Mouse (Mus musculus) embryonic facial prominence, embryonic 12.5 days (tissue): ENCODE results near the gene Arid5b. TPM values are rescaled to one million over a fixed set of nuclear protein-coding genes. Genes with fewer than 3 reads are reported as not detected.
"Not testable (repeated sequence)": the region's sequence is repeated elsewhere in the genome, so short reads cannot be mapped to it uniquely, and the experiment has no call there.

Experiments used
- ATAC-seq: fragments of 200-750 bp; cut with Nextera tagmentation; 2 replicates; pipeline ENCODE4 v1.8.0; 2017; ENCODE audit not compliant: insufficient number of reproducible peaks, insufficient read depth, low FRiP score, low TSS enrichment
- H3K27ac ChIP-seq: fragments of 300-500 bp; sonication (generic); 2 replicates; pipeline ENCODE4 v1.5.1; 2016; ENCODE audit warnings: mild to moderate bottlenecking
- H3K27me3 ChIP-seq: fragments of 300-500 bp; sonication (generic); 2 replicates; pipeline ENCODE4 v1.6.1; 2016; ENCODE audit warnings: mild to moderate bottlenecking, moderate library complexity
- H3K36me3 ChIP-seq: fragments of 300-500 bp; sonication (generic); 2 replicates; pipeline ENCODE4 v1.6.1; 2016; ENCODE audit warnings: mild to moderate bottlenecking
- H3K4me1 ChIP-seq: fragments of 300-500 bp; sonication (generic); 2 replicates; pipeline ENCODE4 v1.6.1; 2016
- H3K4me2 ChIP-seq: fragments of 300-500 bp; sonication (generic); replicated peaks from 2 replicates; pipeline ENCODE4 v1.6.1; 2016; ENCODE audit warnings: mild to moderate bottlenecking, moderate library complexity
- H3K4me3 ChIP-seq: fragments of 300-500 bp; sonication (generic); 2 replicates; pipeline ENCODE4 v1.5.1; 2016; ENCODE audit warnings: mild to moderate bottlenecking
- H3K9ac ChIP-seq: fragments of 300-500 bp; sonication (generic); 2 replicates; pipeline ENCODE4 v1.6.1; 2016; ENCODE audit warnings: mild to moderate bottlenecking, moderate library complexity
- H3K9me3 ChIP-seq: fragments of 300-500 bp; sonication (generic); 2 replicates; pipeline ENCODE4 v1.6.1; 2016; ENCODE audit warnings: mild to moderate bottlenecking, moderate library complexity
- WGBS: fragments of 180-500 bp; shearing (Covaris S2); methylation state at CpG from one replicate; pipeline ENCODE4 v1.1.7; 2016; 5-methylcytosine and 5-hydroxymethylcytosine counted together
- polyA plus RNA-seq: library from polyadenylated mRNA; unstranded; fragments of >200 nt; fragmentation: Nextera tagmentation; extraction: Ambion mirVana; gene quantifications from 2 replicates; pipeline ENCODE4 v1.2.1, GENCODE M21; 2016

The Arid5b gene
- polyA plus RNA-seq, 1 experiment from 2014 or later, result 50.9 TPM

DNA sequence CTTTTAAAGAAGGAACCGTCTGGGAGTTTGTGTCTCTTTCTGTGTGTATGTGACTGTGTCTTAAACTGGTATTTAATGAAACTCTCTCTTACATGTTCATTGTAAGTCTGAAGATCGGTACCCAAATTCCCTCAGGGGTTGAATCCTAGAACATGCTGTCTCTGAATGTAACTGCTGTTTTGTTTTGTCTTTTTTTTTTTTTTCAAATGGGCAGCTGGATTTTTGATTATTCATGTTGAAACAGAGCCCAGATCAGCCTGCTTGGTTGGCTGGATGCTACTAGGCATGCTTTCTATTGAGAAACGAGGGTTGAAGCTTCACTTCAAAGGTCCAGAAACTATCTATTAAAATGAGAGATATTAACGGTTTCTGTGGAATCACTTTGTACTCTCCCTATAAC lies 177.3 kb downstream of the Arid5b start:
- no peak overlapping the region for H3K4me3 ChIP-seq
- no peak overlapping the region for H3K4me2 ChIP-seq
- no peak overlapping the region for H3K9ac ChIP-seq
- peaks cover 28% of the 10 kb centered on the region for H3K4me1 ChIP-seq
- H3K36me3 ChIP-seq, result peaks cover 41% of the 10 kb centered on the region
- ATAC-seq, result no peak
- 75% methylated on average over 4 of the region's 4 CpGs for WGBS
- no peaks in the 10 kb centered on the region for H3K9me3 ChIP-seq
- no peak overlapping the region for H3K27ac ChIP-seq
- no peaks in the 10 kb centered on the region for H3K27me3 ChIP-seq

DNA sequence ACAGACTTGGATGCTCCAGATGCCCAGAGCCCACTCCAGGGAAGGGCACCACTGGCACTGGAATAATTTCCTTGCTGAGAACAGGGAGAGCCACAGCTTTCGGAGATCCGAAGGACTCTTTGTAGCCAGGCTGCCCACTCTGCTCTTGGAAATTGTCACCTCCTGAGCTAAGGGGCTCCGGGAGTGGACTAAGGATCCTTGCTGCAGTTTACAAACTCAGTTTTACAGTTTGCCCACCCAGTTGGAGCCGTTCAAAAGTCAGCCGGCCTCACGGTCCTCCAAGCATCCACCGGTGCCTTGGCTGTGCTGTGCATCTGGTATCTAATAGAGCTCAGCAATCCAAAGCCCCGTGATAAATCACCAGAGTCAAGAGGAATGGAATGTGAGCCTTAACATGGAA lies 178.0 kb downstream of the Arid5b start:
- WGBS, result 88% methylated on average over 8 of the region's 8 CpGs

DNA sequence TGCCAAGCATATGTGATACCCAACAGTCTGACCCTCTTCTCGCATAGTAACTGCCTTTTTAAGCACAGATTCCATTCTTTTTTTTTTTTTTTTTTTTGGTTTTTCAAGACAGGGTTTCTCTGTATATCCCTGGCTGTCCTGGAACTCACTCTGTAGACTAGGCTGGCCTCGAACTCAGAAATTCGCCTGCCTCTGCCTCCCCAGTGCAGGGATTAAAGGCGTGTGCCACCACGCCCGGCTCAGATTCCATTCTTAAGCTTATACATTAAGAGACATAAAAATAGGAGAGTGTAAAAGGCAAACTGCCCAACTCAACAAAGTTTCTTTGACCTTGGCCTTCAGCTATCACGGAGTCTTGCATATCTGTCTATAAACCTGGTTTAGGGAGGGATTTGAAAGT lies 178.7 kb downstream of the Arid5b start:
- H3K4me3 ChIP-seq, ATAC-seq, H3K4me2 ChIP-seq, H3K9me3 ChIP-seq, H3K27me3 ChIP-seq, H3K27ac ChIP-seq, H3K9ac ChIP-seq: not testable (repeated sequence)
- peaks cover 17% of the 10 kb centered on the region for H3K4me1 ChIP-seq
- peaks cover 53% of the 10 kb centered on the region for H3K36me3 ChIP-seq
- 89% methylated on average over 7 of the region's 7 CpGs for WGBS

More for the DNA sequence above, 178.0 kb downstream of the Arid5b start:
- no peaks in the 10 kb centered on the region for H3K9me3 ChIP-seq
- peaks cover 46% of the 10 kb centered on the region for H3K36me3 ChIP-seq
- H3K9ac ChIP-seq, result no peak overlapping the region
- peaks cover 22% of the 10 kb centered on the region for H3K4me1 ChIP-seq
- H3K4me3 ChIP-seq, result no peak overlapping the region
- no peaks in the 10 kb centered on the region for H3K27me3 ChIP-seq
- no peak overlapping the region for H3K27ac ChIP-seq
- ATAC-seq, result no peak
- H3K4me2 ChIP-seq, result no peak overlapping the region

DNA sequence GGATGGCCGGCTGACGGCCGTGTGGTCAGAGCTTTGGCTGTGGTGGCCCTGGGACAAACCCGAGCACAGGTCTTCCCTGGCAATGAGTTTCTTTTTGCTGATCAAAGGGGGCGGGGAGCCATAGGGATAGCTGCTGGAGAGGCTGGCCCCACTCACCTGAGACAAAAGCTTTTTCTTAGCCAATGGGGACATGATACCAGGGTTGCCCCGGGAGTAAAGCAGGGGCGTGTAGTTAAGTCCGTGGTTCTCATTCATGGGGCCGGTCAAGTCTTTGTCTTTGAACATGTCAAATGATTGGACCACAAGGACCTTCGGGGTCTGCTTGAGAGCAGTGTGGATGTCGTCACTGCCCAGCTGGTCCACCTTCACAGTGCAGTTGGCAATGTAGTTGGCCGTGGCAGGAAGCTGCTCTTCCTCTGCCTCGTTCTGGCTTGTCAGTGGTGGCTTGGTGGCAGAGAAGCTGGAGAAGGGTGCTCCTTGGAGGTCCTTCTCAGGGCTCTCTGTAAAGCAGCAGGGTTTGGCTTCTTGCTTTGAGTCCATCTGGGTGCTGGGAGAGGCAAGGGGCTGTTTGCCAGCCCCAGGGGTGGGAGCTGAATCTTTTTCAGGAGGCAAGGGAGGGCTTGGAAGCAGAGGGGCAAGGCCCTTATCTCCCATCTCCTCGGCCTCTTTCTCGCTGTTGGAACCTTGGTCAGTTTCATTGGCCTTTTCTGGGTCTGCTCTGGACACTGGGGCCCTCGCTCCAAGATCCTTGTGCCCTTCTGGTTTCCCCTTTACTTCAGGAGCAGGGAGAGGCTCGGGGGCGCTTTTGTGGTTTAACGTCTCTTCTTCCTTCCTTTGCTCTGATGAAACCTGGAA lies 180.5 kb downstream of the Arid5b start:
- H3K27ac ChIP-seq, result no peak overlapping the region
- WGBS, result 89% methylated on average over 19 of the region's 19 CpGs
- no peak overlapping the region for H3K4me3 ChIP-seq
- peaks cover 3% of the 10 kb centered on the region for H3K4me1 ChIP-seq
- H3K4me2 ChIP-seq, result no peak overlapping the region
- peaks cover 60% of the 10 kb centered on the region for H3K36me3 ChIP-seq
- H3K27me3 ChIP-seq, result no peaks in the 10 kb centered on the region
- no peak for ATAC-seq
- no peak overlapping the region for H3K9ac ChIP-seq
- no peaks in the 10 kb centered on the region for H3K9me3 ChIP-seq

DNA sequence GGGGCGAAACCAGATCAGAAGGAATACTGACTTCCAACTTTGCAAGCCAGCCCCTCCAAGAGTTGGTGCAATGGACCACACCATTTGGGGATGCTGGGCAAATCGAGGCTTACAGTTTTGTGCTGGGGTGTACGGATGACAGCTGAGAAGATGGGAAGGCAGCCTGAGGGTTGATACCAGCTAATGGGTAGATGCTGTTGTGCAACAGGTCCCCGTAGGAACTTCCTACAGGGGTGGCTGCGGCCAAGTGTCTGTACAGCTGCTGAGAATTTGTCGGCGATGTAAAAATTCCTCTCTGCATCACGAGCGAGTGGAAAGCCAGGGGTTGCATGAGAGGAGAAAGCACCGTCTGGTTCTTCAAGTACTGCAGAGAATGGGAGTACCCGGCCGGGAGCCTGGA lies 182.1 kb downstream of the Arid5b start:
- ATAC-seq, result no peak
- 93% methylated on average over 12 of the region's 12 CpGs for WGBS
- no peak overlapping the region for H3K27ac ChIP-seq

DNA sequence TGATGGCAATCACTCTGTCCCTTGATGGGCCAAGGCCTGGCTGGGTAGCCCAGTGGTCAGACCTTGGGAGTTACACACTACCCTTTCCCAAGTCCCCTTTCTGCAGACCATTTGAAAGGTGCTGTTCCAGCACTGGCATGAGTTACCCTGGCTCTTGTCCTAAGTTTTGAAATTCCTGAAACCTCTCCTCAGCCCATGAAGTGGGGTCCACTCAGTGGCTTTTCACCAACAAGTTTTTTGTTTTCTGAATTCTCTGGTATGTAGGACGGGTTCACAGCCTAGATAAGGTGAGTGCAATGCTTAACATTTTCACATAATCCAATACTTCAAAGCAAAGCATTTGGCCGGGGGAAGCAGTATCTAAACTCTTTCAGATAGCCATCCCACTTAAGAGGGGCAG lies 183.4 kb downstream of the Arid5b start:
- Histone ChIP-seq H3K36me3 (peaks cover 48% of the 10 kb centered on the region), H3K27me3 (no peaks in the 10 kb centered on the region), H3K4me2 (no peak overlapping the region), H3K9ac (no peak overlapping the region), H3K27ac (no peak overlapping the region), H3K4me1 (no peaks in the 10 kb centered on the region), H3K4me3 (no peak overlapping the region), H3K9me3 (no peaks in the 10 kb centered on the region)
- 80% methylated on average over 2 of the region's 2 CpGs for WGBS
- ATAC-seq, result no peak

More for the DNA sequence above, 182.1 kb downstream of the Arid5b start:
- Histone ChIP-seq H3K27me3 (no peaks in the 10 kb centered on the region), H3K36me3 (peaks cover 54% of the 10 kb centered on the region), H3K4me3 (no peak overlapping the region), H3K9ac (no peak overlapping the region), H3K4me2 (no peak overlapping the region), H3K4me1 (no peaks in the 10 kb centered on the region), H3K9me3 (no peaks in the 10 kb centered on the region)

DNA sequence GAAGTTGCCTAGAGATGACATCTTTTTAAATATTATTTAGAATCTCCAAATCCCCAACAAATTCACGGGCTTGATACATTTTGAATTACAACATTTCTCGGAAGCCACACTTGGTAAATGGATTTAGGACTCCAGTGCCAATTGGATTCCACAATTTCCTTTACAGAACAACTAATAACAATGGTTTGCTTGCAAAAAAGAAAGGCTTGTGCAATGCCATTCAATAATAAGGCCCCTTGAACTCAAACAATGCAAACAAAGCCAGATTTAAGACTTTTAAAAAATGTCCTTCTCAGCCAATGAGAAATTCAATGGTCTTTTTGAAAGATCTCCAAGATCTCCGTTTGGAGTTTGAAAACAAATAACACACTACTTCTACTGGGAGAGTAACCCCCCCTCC lies 185.0 kb downstream of the Arid5b start:
- Histone ChIP-seq H3K36me3 (peaks cover 42% of the 10 kb centered on the region), H3K4me1 (no peaks in the 10 kb centered on the region)
- no peak for ATAC-seq

DNA sequence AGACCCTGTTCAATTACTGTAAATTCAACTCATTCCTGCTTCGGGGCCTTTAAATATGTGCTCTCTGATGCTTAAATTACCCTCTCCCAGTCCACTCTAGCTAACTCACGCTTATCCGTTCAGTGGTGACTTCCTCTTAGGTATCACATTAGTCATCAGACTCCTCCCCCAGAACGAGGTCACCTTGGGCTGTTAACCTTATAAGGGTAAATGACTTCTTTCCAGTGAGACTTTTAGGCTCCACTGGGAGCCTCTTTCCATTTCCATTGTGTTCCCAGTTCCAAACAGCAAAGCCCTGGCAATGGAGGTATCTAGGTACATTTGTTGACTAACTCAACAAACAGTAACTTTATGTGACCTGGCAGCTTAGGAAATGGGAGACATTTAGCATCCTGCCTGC lies 186.7 kb downstream of the Arid5b start:
- H3K4me1 ChIP-seq, result no peaks in the 10 kb centered on the region
- 69% methylated on average over 4 of the region's 4 CpGs for WGBS
- no peak overlapping the region for H3K27ac ChIP-seq
- no peak overlapping the region for H3K4me3 ChIP-seq
- H3K27me3 ChIP-seq, result no peaks in the 10 kb centered on the region
- H3K4me2 ChIP-seq, result no peak overlapping the region
- H3K9me3 ChIP-seq, result no peaks in the 10 kb centered on the region
- peaks cover 25% of the 10 kb centered on the region for H3K36me3 ChIP-seq
- no peak overlapping the region for H3K9ac ChIP-seq
- ATAC-seq, result no peak

More for the DNA sequence above, 185.0 kb downstream of the Arid5b start:
- Histone ChIP-seq H3K4me3 (no peak overlapping the region), H3K9me3 (no peaks in the 10 kb centered on the region), H3K27me3 (no peaks in the 10 kb centered on the region), H3K4me2 (no peak overlapping the region), H3K9ac (no peak overlapping the region), H3K27ac (no peak overlapping the region)
- 84% methylated on average over 3 of the region's 3 CpGs for WGBS

DNA sequence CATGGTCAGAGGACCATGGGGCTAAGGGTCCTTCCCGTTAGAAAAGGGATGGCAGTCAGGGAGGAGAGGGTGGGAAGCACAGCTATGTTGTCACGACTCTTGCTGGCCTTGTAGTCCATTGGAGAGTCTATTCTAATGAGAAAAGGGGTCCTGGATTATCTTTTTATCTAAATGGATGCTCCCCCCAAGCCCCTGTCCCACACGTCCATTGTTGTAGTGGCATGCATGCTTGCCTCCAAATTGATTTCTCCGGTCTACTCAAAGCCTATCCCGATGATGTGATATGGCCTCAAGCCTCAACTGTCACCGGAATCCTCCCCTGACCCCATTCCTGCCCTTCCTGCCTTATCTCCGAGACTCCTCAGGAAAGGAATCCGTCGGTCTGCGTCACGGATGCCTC lies 187.5 kb downstream of the Arid5b start:
- Histone ChIP-seq H3K9ac (no peak overlapping the region), H3K27me3 (no peaks in the 10 kb centered on the region), H3K4me3 (no peak overlapping the region), H3K9me3 (no peaks in the 10 kb centered on the region), H3K27ac (no peak overlapping the region), H3K4me1 (no peaks in the 10 kb centered on the region), H3K36me3 (peaks cover 17% of the 10 kb centered on the region), H3K4me2 (no peak overlapping the region)
- 80% methylated on average over 11 of the region's 11 CpGs for WGBS
- no peak for ATAC-seq

DNA sequence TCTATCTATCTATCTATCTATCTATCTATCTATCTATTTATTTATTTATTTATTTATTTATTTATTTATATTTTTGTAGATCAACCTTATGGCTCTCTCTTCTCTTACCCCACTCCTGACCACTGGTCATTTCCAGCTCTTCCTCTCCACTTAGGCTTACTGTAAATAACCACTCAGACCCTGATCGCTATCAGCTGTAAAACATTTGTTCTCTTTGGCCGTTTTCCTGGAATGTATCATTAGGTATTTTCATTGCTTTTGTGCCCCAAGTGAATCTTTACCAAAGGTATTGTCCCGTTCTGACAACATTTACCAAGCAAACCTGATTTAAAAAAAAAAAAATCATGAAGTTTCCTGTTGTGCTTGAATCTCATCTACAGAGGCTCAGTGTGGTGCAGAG lies 188.0 kb downstream of the Arid5b start:
- Histone ChIP-seq H3K27ac (no peak overlapping the region), H3K4me1 (no peaks in the 10 kb centered on the region), H3K27me3 (no peaks in the 10 kb centered on the region), H3K36me3 (peaks cover 15% of the 10 kb centered on the region), H3K9me3 (no peaks in the 10 kb centered on the region), H3K4me3 (no peak overlapping the region), H3K4me2 (no peak overlapping the region), H3K9ac (no peak overlapping the region)
- no peak for ATAC-seq
- WGBS, result 85% methylated on average over 3 of the region's 3 CpGs

DNA sequence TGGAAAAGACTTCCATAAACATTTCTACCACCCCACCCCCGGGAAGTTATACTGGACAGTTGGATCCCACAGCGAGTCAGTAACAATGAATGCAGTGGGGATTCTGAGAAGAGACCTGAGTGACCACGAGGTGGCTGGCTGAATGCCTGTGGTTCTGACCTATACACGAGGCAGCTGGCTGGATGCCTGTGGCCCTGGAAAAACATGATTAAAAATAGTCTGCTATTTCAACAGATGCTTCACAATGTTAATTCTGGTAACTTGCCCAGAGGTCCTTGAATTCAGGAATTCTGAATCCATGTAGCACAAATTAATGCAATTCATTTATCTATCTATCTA lies 188.4 kb downstream of the Arid5b start:
- no peaks in the 10 kb centered on the region for H3K9me3 ChIP-seq
- no peaks in the 10 kb centered on the region for H3K4me1 ChIP-seq
- no peak for ATAC-seq
- H3K36me3 ChIP-seq, result peaks cover 11% of the 10 kb centered on the region
- no peak overlapping the region for H3K4me2 ChIP-seq
- 77% methylated on average over 4 of the region's 4 CpGs for WGBS
- no peak overlapping the region for H3K27ac ChIP-seq
- H3K4me3 ChIP-seq, result no peak overlapping the region
- no peaks in the 10 kb centered on the region for H3K27me3 ChIP-seq
- no peak overlapping the region for H3K9ac ChIP-seq

DNA sequence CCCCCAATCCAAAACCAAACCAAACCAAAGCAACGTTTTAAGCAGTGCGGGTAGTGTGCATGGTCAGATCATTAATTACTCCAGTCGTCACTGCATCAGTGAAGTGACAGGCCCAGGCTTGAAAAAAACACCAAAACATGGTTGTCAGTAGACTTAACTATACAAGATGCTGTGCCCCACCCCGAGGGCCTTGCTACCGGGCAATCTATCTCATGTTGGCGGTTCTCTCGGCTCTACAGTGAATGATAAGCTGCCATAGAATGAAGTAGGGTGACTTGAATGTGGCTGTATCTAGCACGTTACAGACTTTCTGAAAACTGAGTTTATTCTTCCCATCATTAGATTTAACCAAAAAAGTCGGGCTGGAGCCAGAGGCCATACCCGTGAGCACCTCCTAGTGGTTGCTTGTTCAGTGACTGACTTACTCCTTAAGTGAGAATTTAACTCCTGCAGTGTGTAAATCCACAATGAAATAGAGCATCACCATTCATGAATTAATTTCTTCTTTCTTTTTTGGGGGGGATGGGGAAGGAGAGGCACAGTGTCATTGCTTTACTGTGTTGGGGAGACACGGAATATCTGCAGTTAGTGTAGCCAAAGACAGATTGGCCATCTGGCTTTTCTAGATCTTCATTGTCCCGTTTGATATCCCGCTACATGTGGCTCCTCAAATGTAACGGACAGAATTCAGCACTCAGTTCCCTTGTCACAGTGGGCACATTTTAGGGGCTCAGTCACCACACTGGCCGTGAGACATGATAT lies 188.9 kb downstream of the Arid5b start:
- no peak for ATAC-seq
- 73% methylated on average over 15 of the region's 15 CpGs for WGBS

More for the DNA sequence above, 188.9 kb downstream of the Arid5b start:
- H3K9ac ChIP-seq, result no peak overlapping the region
- H3K36me3 ChIP-seq, result peaks cover 6% of the 10 kb centered on the region
- no peak overlapping the region for H3K4me3 ChIP-seq
- H3K4me1 ChIP-seq, result no peaks in the 10 kb centered on the region
- H3K4me2 ChIP-seq, result no peak overlapping the region
- no peak overlapping the region for H3K27ac ChIP-seq
- H3K9me3 ChIP-seq, result no peaks in the 10 kb centered on the region
- H3K27me3 ChIP-seq, result no peaks in the 10 kb centered on the region
